Mouse (Mus musculus) heart, embryonic 14.5 days (tissue): ENCODE measurements at regions not wholly inside any gene's neighbourhood (a gene's known extent, or its start where the extent isn't known, plus 50 kb on each side); places are given as distances from the start of the nearest gene placed in this dataset.

Source experiments
- ATAC-seq: fragments of 200-750 bp; cut with Nextera tagmentation; 2 replicates; pipeline ENCODE4 v1.8.0; 2017; ENCODE audit warnings: low read depth, moderate TSS enrichment; ENCODE audit not compliant: insufficient number of reproducible peaks, insufficient read depth, low FRiP score
- H3K27ac ChIP-seq, 2 experiments: fragments of 200-500 bp in 1 of 2; fragments of 300-500 bp in 1 of 2; sonication (generic) in 1 of 2; replicated peaks in 1 of 2; 2 replicates each; pipeline ENCODE4 v1.5.1; 2012 to 2014; ENCODE audit warnings: low read depth in 2 of 2, low read length in 2 of 2, control low read depth in 1 of 2, mild to moderate bottlenecking in 1 of 2, mixed read lengths in 1 of 2; ENCODE audit not compliant: control insufficient read depth in 1 of 2, insufficient read depth in 1 of 2
- H3K27me3 ChIP-seq: fragments of 300-500 bp; sonication (generic); 2 replicates; pipeline ENCODE4 v1.6.1; 2014; ENCODE audit warnings: mild to moderate bottlenecking, low read length, control low read depth; ENCODE audit not compliant: control insufficient read depth, insufficient read depth
- H3K36me3 ChIP-seq: fragments of 300-500 bp; sonication (generic); 2 replicates; pipeline ENCODE4 v1.6.1; 2014; ENCODE audit warnings: mild to moderate bottlenecking, control low read depth, low read length, mixed read lengths; ENCODE audit not compliant: control insufficient read depth, insufficient read depth
- H3K4me1 ChIP-seq, 2 experiments: fragments of 200-500 bp in 1 of 2; fragments of 300-500 bp in 1 of 2; sonication (generic) in 1 of 2; 2 replicates each; pipeline ENCODE4 v1.6.1; 2012 to 2014; ENCODE audit warnings: low read length in 2 of 2, control low read depth in 1 of 2, mixed read lengths in 1 of 2; ENCODE audit not compliant: control insufficient read depth in 2 of 2, insufficient read depth in 2 of 2
- H3K4me2 ChIP-seq: fragments of 300-500 bp; sonication (generic); 2 replicates; pipeline ENCODE4 v1.6.1; 2014; ENCODE audit warnings: mild to moderate bottlenecking, low read length
- H3K4me3 ChIP-seq, 2 experiments: fragments of 200-500 bp in 1 of 2; fragments of 300-500 bp in 1 of 2; sonication (generic) in 1 of 2; 2 replicates each; pipeline ENCODE4 v1.5.1; 2012 to 2014; ENCODE audit warnings: low read length in 2 of 2, mild to moderate bottlenecking in 2 of 2, control low read depth in 1 of 2, low read depth in 1 of 2, moderate library complexity in 1 of 2; ENCODE audit not compliant: control insufficient read depth in 1 of 2, insufficient read depth in 1 of 2
- H3K9ac ChIP-seq: fragments of 300-500 bp; sonication (generic); 2 replicates; pipeline ENCODE4 v1.6.1; 2014; ENCODE audit warnings: mild to moderate bottlenecking, low read length
- H3K9me3 ChIP-seq: fragments of 300-500 bp; sonication (generic); 2 replicates; pipeline ENCODE4 v1.6.1; 2016; ENCODE audit warnings: low read length, control low read depth; ENCODE audit not compliant: control insufficient read depth
- WGBS: fragments of 180-500 bp; shearing (Covaris S2); extraction: QIAGEN DNeasy Blood & Tissue Kit; methylation state at CpG from one replicate; pipeline ENCODE4 v1.1.7; 2014; 5-methylcytosine and 5-hydroxymethylcytosine counted together

DNA sequence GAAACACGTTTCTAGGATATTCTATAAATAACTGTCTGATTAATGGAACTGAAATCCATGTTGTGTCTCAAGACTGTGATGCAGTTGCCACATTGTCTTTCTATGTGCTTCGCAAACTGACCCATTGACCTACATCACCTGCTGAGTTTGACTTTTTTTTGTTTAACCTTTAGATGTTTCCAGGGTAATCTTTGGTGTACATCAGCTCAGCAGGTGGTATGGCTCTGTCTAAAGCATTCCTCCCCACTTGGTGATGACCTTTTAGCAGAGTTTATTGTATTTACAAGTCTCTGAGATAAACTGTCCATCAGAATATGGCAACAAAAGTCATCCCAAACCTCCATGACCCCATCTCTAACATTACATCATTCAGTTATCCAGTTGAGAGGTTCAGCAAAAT, 337.0 kb upstream of the 4930452B06Rik start:
- H3K36me3 ChIP-seq = no peaks in the 10 kb centered on the region
- no peak overlapping the region for H3K4me3 ChIP-seq
- no peak overlapping the region for H3K4me2 ChIP-seq
- ATAC-seq = no peak
- peaks cover 2 to 5% of the 10 kb centered on the region in 2 experiments; a peak in 3 of 4 replicates for H3K4me1 ChIP-seq
- H3K9me3 ChIP-seq = no peaks in the 10 kb centered on the region
- 45% methylated on average over 2 of the region's 2 CpGs for WGBS
- H3K9ac ChIP-seq = no peak overlapping the region
- no peaks in the 10 kb centered on the region for H3K27me3 ChIP-seq
- no peak overlapping the region for H3K27ac ChIP-seq

DNA sequence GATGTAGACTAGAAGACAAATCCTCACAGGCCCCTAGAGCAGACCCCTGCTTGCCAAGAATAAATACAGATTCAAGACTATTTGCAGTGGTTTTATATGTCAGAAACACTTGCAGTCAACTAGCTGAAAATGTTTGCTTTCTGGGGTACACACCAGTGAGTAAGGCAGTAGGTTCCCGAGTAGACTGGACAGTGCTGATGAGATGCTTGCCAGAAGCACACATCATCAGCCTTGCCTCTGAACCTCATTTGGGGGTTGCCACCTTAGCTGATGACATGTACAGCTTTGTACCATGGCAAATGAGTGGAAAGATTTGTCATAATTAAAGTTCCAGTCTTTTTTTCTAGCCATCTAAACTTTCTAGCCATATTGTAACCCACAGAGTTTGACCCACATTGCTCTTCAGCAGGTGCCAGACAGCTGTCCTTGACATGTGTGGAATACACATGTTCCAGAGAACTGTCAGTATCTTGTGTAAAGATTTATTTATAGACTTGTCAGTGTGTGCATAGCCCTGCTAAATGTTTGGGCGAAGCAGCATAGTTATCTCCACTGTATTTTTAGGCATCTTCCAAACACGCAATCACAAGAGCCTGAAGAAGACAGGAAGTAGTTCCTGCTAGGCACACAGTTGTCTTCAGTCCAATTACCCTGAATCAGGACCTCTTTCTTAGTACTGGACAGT, 334.5 kb upstream of the 4930452B06Rik start:
- no peak overlapping the region for H3K9ac ChIP-seq
- peak overlapping the region; percentile 76 to 79 for H3K27ac ChIP-seq
- no peak overlapping the region for H3K4me3 ChIP-seq
- no peaks in the 10 kb centered on the region for H3K27me3 ChIP-seq
- H3K36me3 ChIP-seq = no peaks in the 10 kb centered on the region
- 20% methylated on average over 3 of the region's 3 CpGs for WGBS
- peak; percentile 59 for ATAC-seq
- no peak overlapping the region for H3K4me2 ChIP-seq
- no peaks in the 10 kb centered on the region for H3K9me3 ChIP-seq
- H3K4me1 ChIP-seq = peaks cover 2 to 5% of the 10 kb centered on the region in 2 experiments; a peak in 3 of 4 replicates

GRCm38 (mm10) chr14:8999815-9000214, 333.8 kb upstream of the 4930452B06Rik start:
- Histone ChIP-seq H3K4me3 (no peak overlapping the region), H3K9ac (no peak overlapping the region), H3K27me3 (no peaks in the 10 kb centered on the region), H3K36me3 (no peaks in the 10 kb centered on the region), H3K4me1 (peaks cover 2 to 5% of the 10 kb centered on the region in 2 experiments; a peak in 3 of 4 replicates), H3K9me3 (no peaks in the 10 kb centered on the region), H3K27ac (peak overlapping the region in 1 of 2 experiments; percentile 76; a peak in 2 of 4 replicates), H3K4me2 (no peak overlapping the region)
- 91% methylated on average over 1 of the region's 1 CpGs for WGBS
- no peak for ATAC-seq

- ATAC-seq = no peak
- H3K9me3 ChIP-seq = no peaks in the 10 kb centered on the region
- no peaks in the 10 kb centered on the region for H3K36me3 ChIP-seq
- no peak overlapping the region for H3K4me2 ChIP-seq
- H3K4me3 ChIP-seq = no peak overlapping the region
- 85% methylated on average over 1 of the region's 1 CpGs for WGBS
- no peaks in the 10 kb centered on the region for H3K27me3 ChIP-seq
- no peak overlapping the region for H3K9ac ChIP-seq
- H3K27ac ChIP-seq = no peak overlapping the region
- no peaks in the 10 kb centered on the region for H3K4me1 ChIP-seq
Observed at GRCm38 (mm10) chr14:8993421-8993820, 327.4 kb upstream of the 4930452B06Rik start.

DNA sequence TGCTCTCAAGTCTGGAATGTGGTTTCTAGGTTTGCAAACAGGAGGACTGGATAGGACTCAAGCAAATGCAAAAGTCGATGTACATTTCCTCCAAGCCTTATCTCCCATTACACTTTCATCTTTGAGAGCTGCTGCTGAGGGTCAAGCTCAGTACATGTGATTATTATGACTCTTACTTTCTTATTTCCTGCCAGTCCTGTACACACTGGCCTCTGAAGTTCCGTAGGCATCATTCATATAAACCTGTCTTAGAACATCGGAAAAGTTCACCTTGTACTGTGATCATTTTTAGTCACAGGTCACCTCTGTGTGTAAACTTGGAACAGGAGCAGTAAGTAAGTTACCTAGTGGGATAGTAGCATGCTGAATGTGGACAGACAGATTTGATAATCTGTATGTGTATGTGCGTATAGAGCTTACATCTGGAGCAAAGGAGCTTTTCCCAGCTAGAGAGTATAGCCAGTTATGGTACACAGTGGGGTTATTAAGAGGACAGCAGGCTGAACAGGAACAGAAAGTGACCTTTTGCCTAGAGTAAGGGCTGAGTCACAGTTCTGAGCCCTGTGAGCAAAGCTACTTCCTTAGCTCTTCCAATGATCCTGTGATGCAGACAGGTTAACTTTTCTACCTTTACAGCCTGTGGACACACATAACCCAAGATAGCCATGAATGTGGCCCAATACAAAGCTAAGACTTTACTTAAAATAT, 319.2 kb upstream of the 4930452B06Rik start:
- WGBS = 72% methylated on average over 4 of the region's 4 CpGs
- Histone ChIP-seq H3K27ac (no peak overlapping the region), H3K4me3 (no peak overlapping the region), H3K27me3 (no peaks in the 10 kb centered on the region), H3K4me2 (no peak overlapping the region), H3K36me3 (no peaks in the 10 kb centered on the region), H3K9ac (no peak overlapping the region), H3K9me3 (no peaks in the 10 kb centered on the region), H3K4me1 (no peaks in the 10 kb centered on the region)
- ATAC-seq = no peak

DNA sequence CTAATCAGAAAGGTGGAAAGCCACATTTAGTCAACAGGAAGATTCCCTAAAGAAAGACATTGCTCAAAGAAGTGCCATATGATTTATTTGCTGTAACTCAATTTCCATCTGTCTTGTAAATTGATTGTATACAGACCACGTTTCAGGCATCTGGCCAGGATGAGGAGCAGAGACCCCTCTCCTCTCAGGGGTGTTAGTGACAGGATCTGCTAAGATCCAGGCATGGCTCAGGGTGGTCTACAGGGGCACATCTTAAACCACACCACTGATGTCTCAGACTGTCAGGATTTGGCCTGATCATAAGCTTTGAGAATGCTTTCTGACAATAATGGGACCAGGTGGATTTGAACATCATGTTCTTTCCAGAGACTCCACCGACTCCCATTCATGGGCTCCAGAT, 295.5 kb upstream of the 4930452B06Rik start:
- no peak for ATAC-seq
- no peaks in the 10 kb centered on the region for H3K9me3 ChIP-seq
- H3K36me3 ChIP-seq = no peaks in the 10 kb centered on the region
- no peak overlapping the region for H3K27ac ChIP-seq
- 0 out of 4 replicates have a peak, but pooled peaks cover 0 to 3% of the 10 kb centered on the region in 2 experiments for H3K4me1 ChIP-seq
- H3K4me3 ChIP-seq = no peak overlapping the region
- H3K27me3 ChIP-seq = no peaks in the 10 kb centered on the region
- WGBS = 74% methylated on average over 2 of the region's 2 CpGs
- no peak overlapping the region for H3K4me2 ChIP-seq
- H3K9ac ChIP-seq = no peak overlapping the region

GRCm38 (mm10) chr14:8952853-8953397, 286.9 kb upstream of the 4930452B06Rik start:
- H3K27me3 ChIP-seq = no peaks in the 10 kb centered on the region
- H3K27ac ChIP-seq = peak overlapping the region; percentile 39 to 43; a peak in 3 of 4 replicates
- H3K4me2 ChIP-seq = no peak overlapping the region
- H3K36me3 ChIP-seq = no peaks in the 10 kb centered on the region
- H3K9ac ChIP-seq = no peak overlapping the region
- peak; percentile 72 for ATAC-seq
- WGBS = 9% methylated on average over 6 of the region's 6 CpGs
- H3K4me3 ChIP-seq = no peak overlapping the region
- no peaks in the 10 kb centered on the region for H3K9me3 ChIP-seq
- H3K4me1 ChIP-seq = peaks cover 0 to 11% of the 10 kb centered on the region in 2 experiments; a peak in 3 of 4 replicates
